Mouse (Mus musculus): Measurements from ENCODE around the gene Rnf43. TPM values are rescaled to one million over a fixed set of nuclear protein-coding genes. Genes with fewer than 3 reads are reported as not detected.

Gene Rnf43
- polyA plus RNA-seq, 1 experiment: not detected

DNA sequence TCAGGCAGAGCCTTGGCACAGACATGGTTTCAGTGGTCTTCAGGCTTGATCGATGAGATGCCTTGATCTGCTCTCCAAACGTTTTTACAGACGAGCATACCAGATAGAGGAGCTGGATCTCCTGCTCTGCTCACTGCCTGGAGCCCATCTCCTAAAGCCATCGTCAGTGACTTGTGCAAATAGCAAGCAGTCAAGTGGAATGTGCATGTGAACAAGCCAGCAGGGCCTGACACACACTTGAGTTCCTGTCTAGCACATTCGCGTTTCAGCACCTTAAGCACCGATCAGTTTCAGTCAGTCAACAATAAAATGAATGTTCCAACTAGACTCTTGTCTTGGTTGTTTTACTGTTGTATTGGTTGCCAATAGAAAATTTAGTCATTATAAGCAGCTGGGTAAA is 3.3 kb upstream of the Rnf43 start:
- no peaks in the 10 kb centered on the region for H3K79me2 ChIP-seq (ENCODE audit: control insufficient read depth, insufficient read depth)
- H3K4me3 ChIP-seq (ENCODE audit: insufficient read depth, poor library complexity, severe bottlenecking): no peak overlapping the region
- peaks cover 11% of the 10 kb centered on the region for H3K27me3 ChIP-seq (ENCODE audit: control insufficient read depth, insufficient read depth, insufficient read length)
- no peak overlapping the region for H3ac ChIP-seq (ENCODE audit: control insufficient read depth, insufficient read length, low read depth)
- TF ChIP-seq CEBPB (IDR thresholded peaks at IDR 0.05; ENCODE audit: low read depth) (no peak), MAX (IDR thresholded peaks at IDR 0.05) (no peak), MYOD1 (IDR thresholded peaks at IDR 0.05; ENCODE audit: control insufficient read depth, insufficient read length, low read depth) (no peak), FOSL1 (IDR thresholded peaks at IDR 0.05; ENCODE audit: insufficient read depth, low read length, poor library complexity, severe bottlenecking) (no peak), MYOG (IDR thresholded peaks at IDR 0.05; ENCODE audit: control insufficient read depth, extremely low read depth, insufficient read length) (no peak), USF1 (IDR thresholded peaks at IDR 0.05; ENCODE audit: low read depth) (no peak), CTCF (IDR thresholded peaks at IDR 0.05; ENCODE audit: control insufficient read depth, insufficient read depth, insufficient read length) (no peak)
- H3K36me3 ChIP-seq (ENCODE audit: control insufficient read depth, insufficient read depth): no peaks in the 10 kb centered on the region
- H3K79me3 ChIP-seq (ENCODE audit: low read depth): no peaks in the 10 kb centered on the region

DNA sequence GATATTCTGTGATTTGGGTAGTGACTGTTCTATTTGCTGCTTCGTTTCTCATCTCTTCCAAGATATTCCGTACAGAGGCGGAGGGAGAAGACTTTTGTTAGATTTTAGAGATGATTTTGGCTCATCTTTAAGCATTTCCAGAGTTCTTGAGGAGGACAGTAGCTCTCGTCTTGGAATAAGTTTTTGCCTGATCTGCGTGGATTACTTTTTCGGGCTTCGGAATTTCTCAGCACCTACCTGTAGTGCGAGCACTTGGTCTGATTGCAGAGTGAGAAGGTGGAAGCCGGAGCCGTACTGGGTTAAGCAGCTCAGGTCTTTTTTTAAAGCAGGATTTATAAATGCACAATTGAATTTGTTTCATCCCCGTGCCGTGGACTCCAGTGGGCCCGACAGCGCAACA is 300 bp downstream of the Rnf43 start:
- Histone ChIP-seq H3K79me2 (ENCODE audit: control insufficient read depth, insufficient read depth) (no peaks in the 10 kb centered on the region), H3ac (ENCODE audit: control insufficient read depth, insufficient read length, low read depth) (no peak overlapping the region), H3K27me3 (ENCODE audit: control insufficient read depth, insufficient read depth, insufficient read length) (peaks cover 20% of the 10 kb centered on the region), H3K36me3 (ENCODE audit: control insufficient read depth, insufficient read depth) (no peaks in the 10 kb centered on the region), H3K4me3 (ENCODE audit: insufficient read depth, poor library complexity, severe bottlenecking) (no peak overlapping the region), H3K79me3 (ENCODE audit: low read depth) (no peaks in the 10 kb centered on the region)
- TF ChIP-seq CTCF (IDR thresholded peaks at IDR 0.05; ENCODE audit: control insufficient read depth, insufficient read depth, insufficient read length) (no peak), FOSL1 (IDR thresholded peaks at IDR 0.05; ENCODE audit: insufficient read depth, low read length, poor library complexity, severe bottlenecking) (no peak), CEBPB (IDR thresholded peaks at IDR 0.05; ENCODE audit: low read depth) (no peak)

DNA sequence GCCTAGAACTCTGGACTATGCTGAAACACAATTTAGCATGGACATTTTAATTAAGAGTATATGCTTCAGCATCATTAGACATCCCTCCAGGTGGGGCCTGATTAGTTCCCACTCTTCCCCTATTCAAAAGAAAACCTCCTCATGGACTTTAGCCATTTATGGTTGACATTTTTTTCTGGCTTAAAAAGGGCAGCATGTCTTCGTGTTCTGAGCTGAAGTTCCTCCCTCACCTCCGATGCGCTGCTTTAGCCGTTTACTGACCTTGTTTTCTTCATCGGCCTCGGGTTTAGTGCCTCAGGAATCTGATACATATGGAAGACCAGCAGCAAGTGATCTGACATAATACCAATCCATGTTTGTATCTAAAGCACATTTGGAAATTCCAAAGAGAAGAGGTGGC is 1.4 kb downstream of the Rnf43 start:
- Histone ChIP-seq H3K4me3 (ENCODE audit: insufficient read depth, poor library complexity, severe bottlenecking) (no peak overlapping the region), H3K79me3 (ENCODE audit: low read depth) (no peaks in the 10 kb centered on the region), H3ac (ENCODE audit: control insufficient read depth, insufficient read length, low read depth) (no peak overlapping the region), H3K36me3 (ENCODE audit: control insufficient read depth, insufficient read depth) (no peaks in the 10 kb centered on the region), H3K79me2 (ENCODE audit: control insufficient read depth, insufficient read depth) (no peaks in the 10 kb centered on the region), H3K27me3 (ENCODE audit: control insufficient read depth, insufficient read depth, insufficient read length) (peaks cover 28% of the 10 kb centered on the region)
- TF ChIP-seq CEBPB (IDR thresholded peaks at IDR 0.05; ENCODE audit: low read depth) (no peak), MAX (IDR thresholded peaks at IDR 0.05) (no peak), USF1 (IDR thresholded peaks at IDR 0.05; ENCODE audit: low read depth) (no peak), MYOD1 (IDR thresholded peaks at IDR 0.05; ENCODE audit: control insufficient read depth, insufficient read length, low read depth) (no peak), CTCF (IDR thresholded peaks at IDR 0.05; ENCODE audit: control insufficient read depth, insufficient read depth, insufficient read length) (no peak), FOSL1 (IDR thresholded peaks at IDR 0.05; ENCODE audit: insufficient read depth, low read length, poor library complexity, severe bottlenecking) (no peak), MYOG (IDR thresholded peaks at IDR 0.05; ENCODE audit: control insufficient read depth, extremely low read depth, insufficient read length) (no peak)

DNA sequence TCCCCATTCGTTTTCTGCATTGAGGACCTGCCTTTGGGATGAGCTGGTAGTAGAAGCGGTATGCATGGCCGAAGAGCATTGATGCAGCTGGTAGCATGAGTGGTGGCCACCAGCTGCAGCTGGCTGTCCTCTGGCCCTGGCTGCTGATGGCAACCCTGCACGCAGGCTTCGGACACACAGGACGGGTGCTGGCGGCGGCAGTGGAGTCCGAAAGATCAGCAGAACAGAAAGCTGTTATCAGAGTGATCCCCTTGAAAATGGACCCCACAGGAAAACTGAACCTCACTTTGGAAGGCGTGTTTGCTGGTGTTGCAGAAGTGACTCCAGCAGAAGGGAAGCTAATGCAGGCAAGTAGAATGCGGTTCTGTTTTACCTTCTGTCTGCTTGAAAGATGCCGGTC is 2.0 kb downstream of the Rnf43 start:
- H3ac ChIP-seq (ENCODE audit: control insufficient read depth, insufficient read length, low read depth): no peak overlapping the region
- H3K79me2 ChIP-seq (ENCODE audit: control insufficient read depth, insufficient read depth): no peaks in the 10 kb centered on the region
- peaks cover 28% of the 10 kb centered on the region for H3K27me3 ChIP-seq (ENCODE audit: control insufficient read depth, insufficient read depth, insufficient read length)
- H3K4me3 ChIP-seq (ENCODE audit: insufficient read depth, poor library complexity, severe bottlenecking): no peak overlapping the region
- TF ChIP-seq CTCF (IDR thresholded peaks at IDR 0.05; ENCODE audit: control insufficient read depth, insufficient read depth, insufficient read length) (no peak), MYOD1 (IDR thresholded peaks at IDR 0.05; ENCODE audit: control insufficient read depth, insufficient read length, low read depth) (no peak), FOSL1 (IDR thresholded peaks at IDR 0.05; ENCODE audit: insufficient read depth, low read length, poor library complexity, severe bottlenecking) (no peak), MAX (IDR thresholded peaks at IDR 0.05) (no peak), MYOG (IDR thresholded peaks at IDR 0.05; ENCODE audit: control insufficient read depth, extremely low read depth, insufficient read length) (no peak), USF1 (IDR thresholded peaks at IDR 0.05; ENCODE audit: low read depth) (no peak), CEBPB (IDR thresholded peaks at IDR 0.05; ENCODE audit: low read depth) (no peak)
- H3K79me3 ChIP-seq (ENCODE audit: low read depth): no peaks in the 10 kb centered on the region
- H3K36me3 ChIP-seq (ENCODE audit: control insufficient read depth, insufficient read depth): no peaks in the 10 kb centered on the region

DNA sequence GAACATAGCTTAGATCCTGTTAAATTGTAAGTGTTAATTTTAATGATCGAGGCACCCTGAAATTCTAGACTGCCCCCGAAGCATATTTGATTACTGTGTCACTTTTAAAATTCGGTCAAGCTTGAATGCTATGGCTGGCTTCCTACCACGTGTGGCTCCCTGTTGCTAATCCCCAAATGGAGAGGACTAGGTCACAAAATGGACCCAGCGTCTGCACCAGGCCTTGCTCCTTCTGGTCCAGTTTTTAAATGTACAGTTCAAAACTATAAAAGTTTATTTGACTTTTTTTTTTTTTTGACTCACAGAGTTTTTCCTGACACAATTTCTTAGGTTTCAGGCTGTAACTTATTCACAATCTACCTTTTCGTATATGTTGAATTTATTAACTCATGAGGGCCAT is 2.7 kb downstream of the Rnf43 start:
- Histone ChIP-seq H3K79me2 (ENCODE audit: control insufficient read depth, insufficient read depth) (no peaks in the 10 kb centered on the region), H3K36me3 (ENCODE audit: control insufficient read depth, insufficient read depth) (no peaks in the 10 kb centered on the region), H3K4me3 (ENCODE audit: insufficient read depth, poor library complexity, severe bottlenecking) (no peak overlapping the region), H3ac (ENCODE audit: control insufficient read depth, insufficient read length, low read depth) (no peak overlapping the region), H3K27me3 (ENCODE audit: control insufficient read depth, insufficient read depth, insufficient read length) (peaks cover 28% of the 10 kb centered on the region), H3K79me3 (ENCODE audit: low read depth) (no peaks in the 10 kb centered on the region)
- TF ChIP-seq CEBPB (IDR thresholded peaks at IDR 0.05; ENCODE audit: low read depth) (no peak), FOSL1 (IDR thresholded peaks at IDR 0.05; ENCODE audit: insufficient read depth, low read length, poor library complexity, severe bottlenecking) (no peak), USF1 (IDR thresholded peaks at IDR 0.05; ENCODE audit: low read depth) (no peak), MYOG (IDR thresholded peaks at IDR 0.05; ENCODE audit: control insufficient read depth, extremely low read depth, insufficient read length) (no peak), CTCF (IDR thresholded peaks at IDR 0.05; ENCODE audit: control insufficient read depth, insufficient read depth, insufficient read length) (no peak), MYOD1 (IDR thresholded peaks at IDR 0.05; ENCODE audit: control insufficient read depth, insufficient read length, low read depth) (no peak), MAX (IDR thresholded peaks at IDR 0.05) (no peak)

DNA sequence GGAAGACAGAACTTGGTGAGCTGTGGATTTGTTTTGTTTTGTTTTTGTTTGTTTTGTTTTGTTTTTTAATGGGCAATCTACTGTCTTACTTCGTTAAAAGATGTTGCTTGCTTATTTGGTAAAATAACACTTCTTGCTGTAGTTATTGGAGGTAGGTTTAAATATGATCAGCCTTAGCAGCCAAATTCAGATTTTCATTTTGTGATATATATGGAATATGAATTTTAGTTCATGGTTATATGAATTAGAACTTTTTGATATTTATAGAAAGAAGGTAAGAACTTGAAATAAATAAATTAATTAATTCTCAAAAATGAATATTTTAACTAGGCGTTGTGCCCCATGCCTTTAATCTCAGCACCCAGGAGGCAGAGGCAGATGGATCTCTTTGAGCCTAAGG is 3.1 kb downstream of the Rnf43 start:
- Histone ChIP-seq H3ac (ENCODE audit: control insufficient read depth, insufficient read length, low read depth) (no peak overlapping the region), H3K79me2 (ENCODE audit: control insufficient read depth, insufficient read depth) (no peaks in the 10 kb centered on the region), H3K4me3 (ENCODE audit: insufficient read depth, poor library complexity, severe bottlenecking) (no peak overlapping the region), H3K27me3 (ENCODE audit: control insufficient read depth, insufficient read depth, insufficient read length) (peaks cover 28% of the 10 kb centered on the region), H3K79me3 (ENCODE audit: low read depth) (no peaks in the 10 kb centered on the region), H3K36me3 (ENCODE audit: control insufficient read depth, insufficient read depth) (no peaks in the 10 kb centered on the region)
- no peak for TF ChIP-seq FOSL1 (IDR thresholded peaks at IDR 0.05; ENCODE audit: insufficient read depth, low read length, poor library complexity, severe bottlenecking)
- TF ChIP-seq MAX (IDR thresholded peaks at IDR 0.05): no peak
- TF ChIP-seq MYOD1 (IDR thresholded peaks at IDR 0.05; ENCODE audit: control insufficient read depth, insufficient read length, low read depth): no peak
- TF ChIP-seq CTCF (IDR thresholded peaks at IDR 0.05; ENCODE audit: control insufficient read depth, insufficient read depth, insufficient read length): no peak
- no peak for TF ChIP-seq MYOG (IDR thresholded peaks at IDR 0.05; ENCODE audit: control insufficient read depth, extremely low read depth, insufficient read length)
- no peak for TF ChIP-seq CEBPB (IDR thresholded peaks at IDR 0.05; ENCODE audit: low read depth)
- no peak for TF ChIP-seq USF1 (IDR thresholded peaks at IDR 0.05; ENCODE audit: low read depth)

All from C2C12 (cell line).